Mouse (Mus musculus) MEL (cell line): Measurements from ENCODE around the gene Mgat4c. TPM values are rescaled to one million over a fixed set of nuclear protein-coding genes. Genes with fewer than 3 reads are reported as not detected.

Experiments
- DNase-seq: peaks from one replicate; pipeline ENCODE4 v3.0.0; 2011; ENCODE audit warnings: low read depth, low spot score
- H3K27ac ChIP-seq: 2 replicates; pipeline ENCODE4 v1.5.1; 2012; ENCODE audit warnings: low read depth, mild to moderate bottlenecking, control low read depth, low read length, moderate library complexity; ENCODE audit not compliant: control insufficient read depth
- H3K27me3 ChIP-seq, 2 experiments: fragments of 150-350 bp in 1 of 2; sonication (generic) in 1 of 2; 2 replicates each; pipeline ENCODE4 v1.6.1; 2012; ENCODE audit warnings: low read length in 2 of 2, mild to moderate bottlenecking in 2 of 2, improper control_type of control experiment in 1 of 2, moderate library complexity in 1 of 2; ENCODE audit not compliant: insufficient read depth in 2 of 2, control insufficient read depth in 1 of 2
- H3K36me3 ChIP-seq, 2 experiments: 2 replicates each; pipeline ENCODE4 v1.6.1; 2012 to 2014; ENCODE audit warnings: low read length in 2 of 2, improper control_type of control experiment in 1 of 2, inconsistent platforms in 1 of 2, mild to moderate bottlenecking in 1 of 2; ENCODE audit not compliant: insufficient read depth in 2 of 2, control insufficient read depth in 1 of 2
- H3K4me1 ChIP-seq, 2 experiments: fragments of 150-350 bp in 1 of 2; sonication (generic) in 1 of 2; 2 replicates each; pipeline ENCODE4 v1.6.1; 2012; ENCODE audit warnings: low read length in 2 of 2, improper control_type of control experiment in 1 of 2, mild to moderate bottlenecking in 1 of 2; ENCODE audit not compliant: insufficient read depth in 2 of 2, control insufficient read depth in 1 of 2
- H3K4me3 ChIP-seq, 2 experiments: fragments of 150-350 bp in 1 of 2; sonication (generic) in 1 of 2; 2 replicates each; pipeline ENCODE4 v1.5.1; 2012; ENCODE audit warnings: low read depth in 2 of 2, low read length in 2 of 2, mild to moderate bottlenecking in 2 of 2, moderate library complexity in 2 of 2, control low read depth in 1 of 2, improper control_type of control experiment in 1 of 2; ENCODE audit not compliant: control insufficient read depth in 1 of 2, insufficient read depth in 1 of 2
- H3K79me2 ChIP-seq: 2 replicates; pipeline ENCODE4 v1.6.1; 2012; ENCODE audit warnings: mild to moderate bottlenecking, low read length, moderate library complexity; ENCODE audit not compliant: control insufficient read depth, poor library complexity, insufficient read depth
- H3K9ac ChIP-seq: 2 replicates; pipeline ENCODE4 v1.6.1; 2012; ENCODE audit warnings: low read depth, mild to moderate bottlenecking, control low read depth, low read length, moderate library complexity; ENCODE audit not compliant: control insufficient read depth, poor library complexity, severe bottlenecking
- H3K9me3 ChIP-seq: fragments of 150-350 bp; sonication (generic); replicated peaks from 2 replicates; pipeline ENCODE4 v1.6.1; 2012; ENCODE audit warnings: mild to moderate bottlenecking, low read length, improper control_type of control experiment, moderate library complexity; ENCODE audit not compliant: insufficient read depth
- BHLHE40 ChIP-seq: IDR thresholded peaks from 2 replicates; pipeline ENCODE4 v1.6.1; 2012; ENCODE audit warnings: low read depth, mild to moderate bottlenecking, inconsistent platforms, low read length, improper control_type of control experiment, borderline replicate concordance
- E2F4 ChIP-seq: IDR thresholded peaks from 2 replicates; pipeline ENCODE4 v1.6.1; 2011; ENCODE audit warnings: low read depth, low read length, improper control_type of control experiment, borderline replicate concordance
- JUND ChIP-seq: IDR thresholded peaks from 2 replicates; pipeline ENCODE4 v1.6.1; 2011; ENCODE audit warnings: low read depth, mild to moderate bottlenecking, improper control_type of control experiment, low read length
- KAT2A ChIP-seq: conservative IDR thresholded peaks from 2 replicates; pipeline ENCODE4 v1.6.1; 2012; ENCODE audit warnings: low read depth, low read length, improper control_type of control experiment, inconsistent platforms
- MAFK ChIP-seq: IDR thresholded peaks from 2 replicates; pipeline ENCODE4 v1.6.1; 2011; ENCODE audit warnings: low read depth, mild to moderate bottlenecking, low read length, improper control_type of control experiment, borderline replicate concordance
- MEF2A ChIP-seq: IDR thresholded peaks from 2 replicates; pipeline ENCODE4 v1.6.1; 2014; ENCODE audit warnings: low read depth, mild to moderate bottlenecking, inconsistent platforms, low read length, improper control_type of control experiment; ENCODE audit not compliant: poor library complexity, insufficient replicate concordance, severe bottlenecking; ENCODE audit errors: extremely low read depth
- MYB ChIP-seq: IDR thresholded peaks from 2 replicates; pipeline ENCODE4 v1.6.1; 2011; ENCODE audit warnings: mild to moderate bottlenecking, low read depth, low read length, improper control_type of control experiment
- MYC ChIP-seq: IDR thresholded peaks from 2 replicates; pipeline ENCODE4 v1.6.1; 2011; ENCODE audit warnings: low read depth, mild to moderate bottlenecking, low read length, improper control_type of control experiment, moderate library complexity
- NRF1 ChIP-seq: IDR thresholded peaks from 2 replicates; pipeline ENCODE4 v1.6.1; 2014; ENCODE audit warnings: low read depth, mild to moderate bottlenecking, inconsistent platforms, low read length, improper control_type of control experiment, moderate library complexity; ENCODE audit not compliant: poor library complexity, insufficient read depth, severe bottlenecking
- POLR2AphosphoS2 ChIP-seq: IDR thresholded peaks from 2 replicates; pipeline ENCODE4 v1.6.1; 2011; ENCODE audit warnings: low read length, improper control_type of control experiment
- POLR2AphosphoS5 ChIP-seq: IDR thresholded peaks from 2 replicates; pipeline ENCODE4 v1.6.1; 2012; ENCODE audit warnings: low read depth, borderline replicate concordance, mild to moderate bottlenecking, inconsistent platforms, low read length, moderate library complexity, mixed read lengths
- RCOR1 ChIP-seq: IDR thresholded peaks from 2 replicates; pipeline ENCODE4 v1.6.1; 2012; ENCODE audit warnings: low read depth, mild to moderate bottlenecking, inconsistent platforms, low read length, improper control_type of control experiment
- SMC3 ChIP-seq: IDR thresholded peaks from 2 replicates; pipeline ENCODE4 v1.6.1; 2011; ENCODE audit warnings: low read depth, low read length, improper control_type of control experiment
- USF1 ChIP-seq: IDR thresholded peaks from 2 replicates; pipeline ENCODE4 v1.6.1; 2014; ENCODE audit warnings: low read depth, mild to moderate bottlenecking, inconsistent platforms, low read length, improper control_type of control experiment, moderate library complexity
- polyA plus RNA-seq, 2 experiments: library from polyadenylated mRNA; stranded (reverse) in 1 of 2; unstranded in 1 of 2; fragments of >175 nt in 1 of 2; fragments of >200 nt in 1 of 2; gene quantifications; 2 replicates each; pipeline versions ENCODE4 v1.2.1 to v1.2.4; 2012; ENCODE audit warnings: low replicate concordance in 2 of 2, low read depth in 1 of 2; ENCODE audit not compliant: insufficient read length in 2 of 2, insufficient read depth in 1 of 2, missing spikeins in 1 of 2
- total RNA-seq: library from RNA; depleted of rRNA; stranded (reverse); fragments of 300-350 nt; gene quantifications from 2 replicates; pipeline ENCODE4 v1.2.3, GENCODE M21; 2012

The Mgat4c gene
- total and polyA plus RNA-seq, 3 experiments, result 0.36 to 3.0 TPM; not detected in 1

DNA sequence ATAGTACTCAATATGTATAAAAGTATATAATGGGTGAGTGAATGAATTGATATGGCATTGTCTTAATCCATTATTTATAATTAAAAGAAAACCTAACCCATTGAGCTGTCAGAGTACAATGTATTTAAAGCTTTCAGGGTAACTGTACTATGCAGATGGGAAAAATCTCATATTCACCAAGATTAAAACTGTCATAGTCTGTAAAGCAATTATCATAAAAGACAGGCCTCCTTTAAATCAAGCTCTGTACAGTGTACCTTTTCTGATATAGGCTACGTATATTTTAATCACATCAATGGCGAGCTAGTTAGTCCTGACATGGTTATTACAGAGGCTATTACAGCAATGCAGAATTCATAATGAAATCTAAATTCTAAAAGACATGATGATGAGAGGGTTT lies 146.7 kb downstream of the Mgat4c start:
- DNase-seq, result no peak
- H3K9ac ChIP-seq, result no peak overlapping the region
- H3K9me3 ChIP-seq, result no peaks in the 10 kb centered on the region
- H3K27ac ChIP-seq, result no peak overlapping the region
- H3K4me3 ChIP-seq, result no peak overlapping the region
- no peaks in the 10 kb centered on the region for H3K27me3 ChIP-seq
- no peaks in the 10 kb centered on the region for H3K36me3 ChIP-seq
- no peaks in the 10 kb centered on the region for H3K4me1 ChIP-seq
- TF ChIP-seq USF1 (no peak), MEF2A (no peak), MYB (no peak)
- H3K79me2 ChIP-seq, result no peaks in the 10 kb centered on the region

DNA sequence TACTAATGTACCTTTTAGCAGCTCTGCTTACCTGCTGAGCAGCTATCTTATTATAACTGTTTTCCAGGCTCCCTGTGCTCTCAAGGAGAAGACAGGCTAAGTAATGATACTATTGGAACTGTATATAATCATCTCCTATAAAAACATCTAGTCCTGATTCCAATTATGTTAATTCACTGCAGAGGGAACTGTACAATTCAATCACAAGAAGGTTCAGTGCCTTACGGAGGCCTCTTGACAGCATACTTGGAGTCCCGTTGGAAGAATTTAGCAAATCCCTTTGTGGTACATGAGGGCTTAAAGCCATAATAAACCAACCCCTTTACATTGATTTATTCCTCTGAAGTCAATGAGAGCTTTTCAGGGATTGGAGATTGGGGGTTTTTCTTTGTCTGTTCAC lies 174.8 kb downstream of the Mgat4c start:
- H3K9me3 ChIP-seq, result no peaks in the 10 kb centered on the region
- no peaks in the 10 kb centered on the region for H3K79me2 ChIP-seq
- H3K4me3 ChIP-seq, result no peak overlapping the region
- no peak overlapping the region for H3K9ac ChIP-seq
- no peak overlapping the region for H3K27ac ChIP-seq
- no peaks in the 10 kb centered on the region for H3K36me3 ChIP-seq
- no peaks in the 10 kb centered on the region for H3K27me3 ChIP-seq
- TF ChIP-seq NRF1, result no peak
- no peak for TF ChIP-seq SMC3
- no peak for TF ChIP-seq KAT2A
- TF ChIP-seq E2F4, result no peak
- TF ChIP-seq JUND, result no peak
- TF ChIP-seq BHLHE40, result no peak
- TF ChIP-seq POLR2AphosphoS5, result no peak
- no peak for TF ChIP-seq MAFK
- TF ChIP-seq USF1, result no peak
- TF ChIP-seq POLR2AphosphoS2, result no peak
- no peak for TF ChIP-seq MYC
- TF ChIP-seq RCOR1, result no peak
- no peak for TF ChIP-seq MYB
- TF ChIP-seq, all 39 proteins: peak for 0
- H3K4me1 ChIP-seq, result no peaks in the 10 kb centered on the region
- DNase-seq, result no peak

DNA sequence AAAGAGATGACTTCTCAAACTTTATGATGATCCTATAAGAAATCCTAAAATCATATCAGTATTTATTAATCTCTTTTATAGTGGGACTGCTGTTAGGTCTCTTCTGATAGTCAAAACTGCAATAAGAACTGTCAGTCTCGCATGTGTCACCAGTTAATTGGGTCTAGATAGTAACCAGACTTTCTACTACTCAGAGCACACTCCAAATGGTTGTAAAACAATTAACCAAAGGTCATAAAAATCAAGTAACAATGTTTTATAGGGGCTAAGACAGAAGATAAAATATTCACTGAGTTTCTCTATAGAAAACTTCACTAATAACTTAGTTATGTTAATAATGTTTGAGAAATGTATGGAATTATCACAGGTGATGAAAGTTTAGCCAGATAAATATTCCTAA lies 208.6 kb downstream of the Mgat4c start:
- no peak overlapping the region for H3K9ac ChIP-seq
- TF ChIP-seq BHLHE40, result no peak
- no peak overlapping the region for H3K4me3 ChIP-seq
- no peaks in the 10 kb centered on the region for H3K4me1 ChIP-seq
- no peaks in the 10 kb centered on the region for H3K36me3 ChIP-seq
- H3K9me3 ChIP-seq, result no peaks in the 10 kb centered on the region
- DNase-seq, result no peak
- no peaks in the 10 kb centered on the region for H3K79me2 ChIP-seq
- no peak overlapping the region for H3K27ac ChIP-seq
- H3K27me3 ChIP-seq, result no peaks in the 10 kb centered on the region
